Mouse (Mus musculus) kidney, adult 9 months (tissue): ENCODE results near the gene Prdx2.
A peak's percentile ranks its signal among the peaks of the same experiment; 100 is the strongest.

Source experiments
- DNase-seq: peaks from one replicate; pipeline ENCODE4 v3.0.0; 2022

The Prdx2 gene

GRCm38 (mm10) chr8:84949753-84950152, 19.6 kb upstream of the Prdx2 start:
- DNase-seq = no peak

- peak; percentile 48 for DNase-seq
Observed at GRCm38 (mm10) chr8:84952612-84953255, 16.7 kb upstream of the Prdx2 start.

GRCm38 (mm10) chr8:84956768-84957167, 12.6 kb upstream of the Prdx2 start:
- DNase-seq = peak; percentile 79

- no peak for DNase-seq
Observed at GRCm38 (mm10) chr8:84959811-84960210, 9.6 kb upstream of the Prdx2 start.

GRCm38 (mm10) chr8:84963952-84964351, 5.4 kb upstream of the Prdx2 start:
- DNase-seq = no peak

GRCm38 (mm10) chr8:84965731-84966291, 3.6 kb upstream of the Prdx2 start:
- peak; percentile 98 for DNase-seq

- DNase-seq = peak; percentile 20
Observed at GRCm38 (mm10) chr8:84966603-84967002, 2.8 kb upstream of the Prdx2 start.

- no peak for DNase-seq
Observed at GRCm38 (mm10) chr8:84967532-84968304, 1.7 kb upstream of the Prdx2 start.

- DNase-seq = peak; percentile 70
Observed at GRCm38 (mm10) chr8:84968650-84969049, 737 bp upstream of the Prdx2 start.

GRCm38 (mm10) chr8:84970135-84970790, 876 bp downstream of the Prdx2 start:
- DNase-seq = peak; percentile 49

GRCm38 (mm10) chr8:84970913-84971312, 1.5 kb downstream of the Prdx2 start:
- DNase-seq = peak; percentile 8

- DNase-seq = peak; percentile 11
Observed at GRCm38 (mm10) chr8:84973079-84973478, 3.7 kb downstream of the Prdx2 start.

- DNase-seq = peak; percentile 79
Observed at GRCm38 (mm10) chr8:84973803-84974542, 4.6 kb downstream of the Prdx2 start.

GRCm38 (mm10) chr8:84974543-84975142, 5.3 kb downstream of the Prdx2 start:
- peak; percentile 21 for DNase-seq

GRCm38 (mm10) chr8:84975434-84975833, 6.0 kb downstream of the Prdx2 start:
- peak; percentile 78 for DNase-seq

GRCm38 (mm10) chr8:84976031-84976762, 6.8 kb downstream of the Prdx2 start:
- peak; percentile 97 for DNase-seq

- no peak for DNase-seq
Observed at GRCm38 (mm10) chr8:84976763-84977434, 7.5 kb downstream of the Prdx2 start.

- peak; percentile 70 for DNase-seq
Observed at GRCm38 (mm10) chr8:84977435-84978247, 8.3 kb downstream of the Prdx2 start.

GRCm38 (mm10) chr8:84978248-84978940, 9.0 kb downstream of the Prdx2 start, which contains the start of gene Junb:
Gene Junb (minus strand): TSS chr8:84978718.
- DNase-seq = peak; percentile 97
